Mouse (Mus musculus) stomach, embryonic 16.5 days (tissue): ENCODE measurements around the gene St8sia1. TPM values are rescaled to one million over a fixed set of nuclear protein-coding genes. Genes with fewer than 3 reads are reported as not detected.

Experiments used
- ATAC-seq: fragments of 200-750 bp; cut with Nextera tagmentation; 2 replicates; pipeline ENCODE4 v1.8.0; 2017; ENCODE audit warnings: moderate number of reproducible peaks, moderate TSS enrichment; ENCODE audit not compliant: insufficient read depth, low FRiP score
- H3K27ac ChIP-seq: fragments of 300-500 bp; sonication (generic); 2 replicates; pipeline ENCODE4 v1.5.1; 2014; ENCODE audit warnings: low read length
- H3K27me3 ChIP-seq: fragments of 300-500 bp; sonication (generic); 2 replicates; pipeline ENCODE4 v1.6.1; 2014; ENCODE audit warnings: low read length, control low read depth, mixed read lengths; ENCODE audit not compliant: control insufficient read depth, insufficient read depth
- H3K36me3 ChIP-seq: fragments of 300-500 bp; sonication (generic); 2 replicates; pipeline ENCODE4 v1.6.1; 2014; ENCODE audit warnings: low read length; ENCODE audit not compliant: control insufficient read depth, insufficient read depth
- H3K4me1 ChIP-seq: fragments of 300-500 bp; sonication (generic); 2 replicates; pipeline ENCODE4 v1.6.1; 2014; ENCODE audit warnings: low read length, control low read depth, mixed read lengths; ENCODE audit not compliant: control insufficient read depth, insufficient read depth
- H3K4me2 ChIP-seq: fragments of 300-500 bp; sonication (generic); 2 replicates; pipeline ENCODE4 v1.6.1; 2014; ENCODE audit warnings: low read depth, low read length, mixed read lengths
- H3K4me3 ChIP-seq: fragments of 300-500 bp; sonication (generic); replicated peaks from 2 replicates; pipeline ENCODE4 v1.5.1; 2014; ENCODE audit warnings: mild to moderate bottlenecking, low read length
- H3K9ac ChIP-seq: fragments of 300-500 bp; sonication (generic); 2 replicates; pipeline ENCODE4 v1.6.1; 2014; ENCODE audit warnings: low read length
- H3K9me3 ChIP-seq: fragments of 300-500 bp; sonication (generic); replicated peaks from 2 replicates; pipeline ENCODE4 v1.6.1; 2016; ENCODE audit warnings: low read length, control low read depth; ENCODE audit not compliant: control insufficient read depth
- WGBS: fragments of 180-500 bp; shearing (Covaris S2); extraction: QIAGEN DNeasy Blood & Tissue Kit; methylation state at CpG from one replicate; pipeline ENCODE4 v1.1.7; 2014; 5-methylcytosine and 5-hydroxymethylcytosine counted together
- polyA plus RNA-seq: library from polyadenylated mRNA; unstranded; fragments of >200 nt; fragmentation: Nextera tagmentation; extraction: Ambion mirVana; gene quantifications from 2 replicates; pipeline ENCODE4 v1.2.1, GENCODE M21; 2015

The St8sia1 gene
- polyA plus RNA-seq, 1 experiment from 2014 or later: 1.1 TPM

- Histone ChIP-seq H3K4me3 (no peak overlapping the region), H3K27ac (no peak overlapping the region), H3K36me3 (no peaks in the 10 kb centered on the region), H3K9ac (no peak overlapping the region), H3K4me1 (no peaks in the 10 kb centered on the region), H3K27me3 (no peaks in the 10 kb centered on the region), H3K9me3 (no peaks in the 10 kb centered on the region), H3K4me2 (no peak overlapping the region)
- 42% methylated on average over 9 of the region's 9 CpGs for WGBS
- ATAC-seq: no peak
These were observed 25.5 kb downstream of the St8sia1 start for GRCm38 (mm10) chr6:142938549-142939345.

DNA sequence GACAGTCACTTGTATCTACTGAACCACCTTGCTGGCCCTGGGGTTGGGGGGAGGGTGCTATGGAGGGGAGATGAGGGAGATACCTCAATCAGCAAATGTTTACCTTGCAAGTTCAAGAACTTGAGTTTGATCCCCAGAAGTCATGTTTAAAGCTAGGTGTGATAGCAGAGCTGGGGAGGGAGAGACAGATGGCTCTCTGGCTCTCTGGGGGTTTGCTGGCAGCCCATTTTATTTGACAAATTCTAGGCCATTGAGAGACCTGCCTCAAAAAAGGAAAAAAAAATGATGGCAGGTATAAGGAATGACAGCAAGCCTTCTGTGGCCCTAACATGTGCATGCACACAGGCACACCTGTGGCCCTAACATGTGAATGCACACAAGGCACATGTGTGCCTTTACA lies 26.2 kb downstream of the St8sia1 start:
- no peak for ATAC-seq
- no peaks in the 10 kb centered on the region for H3K4me1 ChIP-seq
- no peaks in the 10 kb centered on the region for H3K27me3 ChIP-seq
- no peaks in the 10 kb centered on the region for H3K36me3 ChIP-seq
- H3K4me3 ChIP-seq: no peak overlapping the region
- H3K27ac ChIP-seq: no peak overlapping the region
- no peak overlapping the region for H3K4me2 ChIP-seq
- H3K9ac ChIP-seq: no peak overlapping the region
- H3K9me3 ChIP-seq: no peaks in the 10 kb centered on the region

GRCm38 (mm10) chr6:142932582-142932981 lies 31.7 kb downstream of the St8sia1 start:
- 68% methylated on average over 6 of the region's 6 CpGs for WGBS

DNA sequence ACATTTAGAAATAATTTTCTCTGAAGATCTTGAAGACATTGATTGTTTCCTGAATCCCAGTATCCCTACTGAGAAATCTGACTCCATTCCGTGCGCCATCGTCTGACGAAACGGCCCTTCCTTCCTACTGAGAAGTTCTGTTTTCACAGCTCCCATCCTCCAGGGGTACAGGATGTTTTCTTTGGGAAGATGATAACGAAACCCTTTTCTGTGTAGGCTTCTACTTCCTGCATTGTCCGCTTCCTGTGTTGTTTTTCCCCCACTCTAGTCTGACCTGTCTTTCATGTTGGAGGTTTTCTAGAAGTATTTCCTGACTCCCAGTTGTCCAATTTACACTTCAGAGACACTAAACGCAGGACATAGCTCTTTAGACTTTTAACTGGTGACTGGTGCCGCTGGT lies 32.1 kb downstream of the St8sia1 start:
- no peak overlapping the region for H3K4me3 ChIP-seq
- no peaks in the 10 kb centered on the region for H3K9me3 ChIP-seq
- no peaks in the 10 kb centered on the region for H3K36me3 ChIP-seq
- no peak overlapping the region for H3K4me2 ChIP-seq
- WGBS: 62% methylated on average over 9 of the region's 9 CpGs
- H3K9ac ChIP-seq: no peak overlapping the region
- ATAC-seq: no peak
- H3K27ac ChIP-seq: no peak overlapping the region
- no peaks in the 10 kb centered on the region for H3K4me1 ChIP-seq
- no peaks in the 10 kb centered on the region for H3K27me3 ChIP-seq

More at GRCm38 (mm10) chr6:142932582-142932981, 31.7 kb downstream of the St8sia1 start:
- Histone ChIP-seq H3K27me3 (no peaks in the 10 kb centered on the region), H3K9me3 (no peaks in the 10 kb centered on the region), H3K36me3 (no peaks in the 10 kb centered on the region), H3K4me2 (no peak overlapping the region), H3K4me1 (no peaks in the 10 kb centered on the region), H3K9ac (no peak overlapping the region), H3K4me3 (no peak overlapping the region), H3K27ac (no peak overlapping the region)
- ATAC-seq: no peak

GRCm38 (mm10) chr6:142928551-142929309 lies 35.5 kb downstream of the St8sia1 start:
- WGBS: 79% methylated on average over 16 of the region's 16 CpGs
- Histone ChIP-seq H3K4me2 (no peak overlapping the region), H3K9ac (no peak overlapping the region), H3K9me3 (no peaks in the 10 kb centered on the region), H3K36me3 (no peaks in the 10 kb centered on the region), H3K4me3 (no peak overlapping the region), H3K27ac (no peak overlapping the region), H3K27me3 (no peaks in the 10 kb centered on the region), H3K4me1 (no peaks in the 10 kb centered on the region)
- ATAC-seq: no peak

GRCm38 (mm10) chr6:142926901-142927605 lies 37.2 kb downstream of the St8sia1 start:
- Histone ChIP-seq H3K9me3 (no peaks in the 10 kb centered on the region), H3K36me3 (no peaks in the 10 kb centered on the region), H3K27ac (no peak overlapping the region), H3K9ac (no peak overlapping the region), H3K4me2 (no peak overlapping the region), H3K4me3 (no peak overlapping the region), H3K27me3 (no peaks in the 10 kb centered on the region), H3K4me1 (no peaks in the 10 kb centered on the region)
- 78% methylated on average over 9 of the region's 9 CpGs for WGBS
- no peak for ATAC-seq

- WGBS: 78% methylated on average over 5 of the region's 5 CpGs
- H3K27ac ChIP-seq: no peak overlapping the region
- no peak overlapping the region for H3K9ac ChIP-seq
- no peak for ATAC-seq
- H3K4me3 ChIP-seq: no peak overlapping the region
- no peaks in the 10 kb centered on the region for H3K27me3 ChIP-seq
- H3K36me3 ChIP-seq: no peaks in the 10 kb centered on the region
- no peaks in the 10 kb centered on the region for H3K4me1 ChIP-seq
- no peaks in the 10 kb centered on the region for H3K9me3 ChIP-seq
- no peak overlapping the region for H3K4me2 ChIP-seq
These were observed 38.3 kb downstream of the St8sia1 start for GRCm38 (mm10) chr6:142925921-142926320.

GRCm38 (mm10) chr6:142925374-142925773 lies 38.9 kb downstream of the St8sia1 start:
- Histone ChIP-seq H3K4me1 (no peaks in the 10 kb centered on the region), H3K9ac (no peak overlapping the region), H3K27ac (no peak overlapping the region), H3K36me3 (no peaks in the 10 kb centered on the region), H3K4me2 (no peak overlapping the region), H3K27me3 (no peaks in the 10 kb centered on the region), H3K9me3 (no peaks in the 10 kb centered on the region), H3K4me3 (no peak overlapping the region)
- no peak for ATAC-seq
- WGBS: 95% methylated on average over 3 of the region's 3 CpGs

DNA sequence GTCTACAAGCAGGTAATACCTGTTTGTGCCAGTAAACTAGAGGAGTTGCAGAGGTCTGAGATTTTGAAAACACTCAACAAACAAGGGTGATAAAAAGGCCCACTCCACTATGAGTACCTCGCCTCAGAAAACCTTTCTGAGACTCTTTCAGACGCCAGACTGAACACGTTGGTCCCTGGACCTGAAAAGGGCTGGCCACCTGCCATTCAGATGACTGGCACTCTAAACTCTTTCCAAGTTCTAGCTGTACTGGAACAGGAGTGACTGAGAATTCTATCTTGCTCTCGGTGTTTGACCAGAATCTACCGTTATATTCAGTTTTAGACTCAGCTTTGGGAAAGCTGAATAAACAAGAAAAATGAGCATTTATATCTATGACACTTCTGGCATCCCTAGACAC lies 43.4 kb downstream of the St8sia1 start:
- Histone ChIP-seq H3K9ac (no peak overlapping the region), H3K4me2 (no peak overlapping the region), H3K36me3 (no peaks in the 10 kb centered on the region), H3K4me1 (no peaks in the 10 kb centered on the region), H3K4me3 (no peak overlapping the region), H3K27ac (no peak overlapping the region), H3K27me3 (no peaks in the 10 kb centered on the region), H3K9me3 (no peaks in the 10 kb centered on the region)
- ATAC-seq: no peak
- WGBS: 59% methylated on average over 5 of the region's 5 CpGs
